Mouse (Mus musculus): ENCODE data around the gene Hsd17b13. TPM values are rescaled to one million over a fixed set of nuclear protein-coding genes. Genes with fewer than 3 reads are reported as not detected.

Gene Hsd17b13
- polyA plus RNA-seq, 1 experiment, result not detected

DNA sequence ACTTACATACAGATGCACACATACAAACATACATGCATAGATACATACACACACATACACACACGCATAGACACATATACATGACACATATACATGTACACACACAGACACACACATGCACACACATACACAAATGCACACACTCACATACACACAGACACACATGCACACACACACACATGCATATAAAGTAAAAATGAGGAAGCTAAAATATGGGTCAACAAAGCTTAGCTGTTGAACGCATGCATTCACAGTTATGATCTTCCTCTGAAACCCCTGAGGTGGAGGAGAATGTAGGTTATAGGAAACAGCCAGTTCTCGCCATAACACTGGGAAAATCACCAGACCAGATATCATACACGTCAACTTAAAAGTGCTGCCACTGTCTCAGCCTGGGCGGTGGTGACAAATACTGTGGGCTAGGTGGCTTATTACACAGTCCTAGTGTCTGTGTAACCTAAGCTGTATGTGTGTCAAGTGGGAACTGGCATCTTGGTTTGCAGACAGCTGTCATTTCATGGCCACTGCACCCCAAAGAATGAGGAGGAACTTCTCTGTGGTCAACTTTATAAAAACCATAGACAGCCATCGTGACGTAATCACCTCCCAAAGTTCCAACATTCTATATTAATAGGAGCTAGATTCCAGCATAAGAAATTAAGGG is 829 bp upstream of the Hsd17b13 start:
- no peak for TF ChIP-seq CTCF (IDR thresholded peaks at IDR 0.05; ENCODE audit: borderline replicate concordance, insufficient read depth, low read depth, low read length)
- no peak overlapping the region for H3K4me3 ChIP-seq (replicated peaks; ENCODE audit: insufficient read depth, low read depth, low read length)
- WGBS, result 91% methylated on average over 7 of the region's 7 CpGs
- no peak for DNase-seq
- no peaks in the 10 kb centered on the region for H3K4me1 ChIP-seq (ENCODE audit: control insufficient read depth, insufficient read depth, low read length)
- no peaks in the 10 kb centered on the region for H3K27me3 ChIP-seq (ENCODE audit: control insufficient read depth, insufficient read depth, low read length)
- H3K27ac ChIP-seq (ENCODE audit: insufficient read depth, low read length), result no peak overlapping the region

DNA sequence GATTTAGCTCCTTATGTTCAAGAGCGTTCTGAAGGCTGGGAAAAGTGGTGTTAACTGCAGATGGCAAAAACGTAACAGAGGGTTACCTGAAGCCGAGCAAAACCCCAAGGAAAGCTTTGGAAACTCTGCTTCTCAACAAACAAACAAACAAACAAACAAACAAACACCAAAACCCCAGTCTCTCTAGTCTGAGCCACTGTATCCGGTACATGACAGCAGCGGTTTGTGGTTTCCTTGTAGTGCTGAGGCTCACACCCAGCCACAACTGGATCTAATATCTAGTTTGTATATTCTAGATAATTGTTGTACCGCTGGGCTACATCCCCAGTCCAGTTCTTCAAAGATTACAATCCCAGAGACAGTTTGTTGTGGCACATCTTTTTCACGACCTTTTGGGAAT is 1.5 kb downstream of the Hsd17b13 start:
- Histone ChIP-seq H3K27me3 (ENCODE audit: control insufficient read depth, insufficient read depth, low read length) (no peaks in the 10 kb centered on the region; the same call in 1 of the 2 replicates), H3K4me1 (ENCODE audit: control insufficient read depth, insufficient read depth, low read length) (no peaks in the 10 kb centered on the region), H3K27ac (ENCODE audit: insufficient read depth, low read length) (no peak overlapping the region), H3K4me3 (replicated peaks; ENCODE audit: insufficient read depth, low read depth, low read length) (no peak overlapping the region)
- no peak for DNase-seq
- TF ChIP-seq CTCF (IDR thresholded peaks at IDR 0.05; ENCODE audit: borderline replicate concordance, insufficient read depth, low read depth, low read length), result no peak
- 87% methylated on average over 7 of the region's 7 CpGs for WGBS

DNA sequence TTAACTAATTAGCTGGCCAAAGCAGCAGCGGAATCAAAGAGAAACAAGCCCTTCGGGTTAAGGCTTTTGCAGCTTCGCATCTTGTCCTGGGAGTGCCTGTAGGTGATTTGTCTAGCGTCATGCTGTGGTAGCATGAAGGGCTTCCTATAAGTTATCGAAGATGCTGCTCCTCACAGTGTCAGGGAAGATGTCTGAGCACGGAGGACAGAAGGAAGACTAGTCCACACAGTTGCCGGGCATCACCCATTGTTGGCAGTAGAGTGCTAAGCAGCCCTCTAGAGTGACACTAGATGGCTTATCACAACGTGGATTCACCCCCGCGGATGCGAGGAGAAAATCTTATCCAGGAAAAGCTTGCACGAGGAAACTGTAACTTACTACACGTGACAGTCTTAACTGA is 4.4 kb downstream of the Hsd17b13 start:
- Histone ChIP-seq H3K27me3 (ENCODE audit: control insufficient read depth, insufficient read depth, low read length) (no peaks in the 10 kb centered on the region; the same call in 1 of the 2 replicates), H3K27ac (ENCODE audit: insufficient read depth, low read length) (no peak overlapping the region), H3K4me1 (ENCODE audit: control insufficient read depth, insufficient read depth, low read length) (no peaks in the 10 kb centered on the region), H3K4me3 (replicated peaks; ENCODE audit: insufficient read depth, low read depth, low read length) (no peak overlapping the region)
- DNase-seq, result no peak
- WGBS, result 80% methylated on average over 13 of the region's 13 CpGs
- TF ChIP-seq CTCF (IDR thresholded peaks at IDR 0.05; ENCODE audit: borderline replicate concordance, insufficient read depth, low read depth, low read length), result no peak
- no peak for TF ChIP-seq POLR2A (IDR thresholded peaks at IDR 0.05; ENCODE audit: borderline replicate concordance, insufficient read depth, low read length)

DNA sequence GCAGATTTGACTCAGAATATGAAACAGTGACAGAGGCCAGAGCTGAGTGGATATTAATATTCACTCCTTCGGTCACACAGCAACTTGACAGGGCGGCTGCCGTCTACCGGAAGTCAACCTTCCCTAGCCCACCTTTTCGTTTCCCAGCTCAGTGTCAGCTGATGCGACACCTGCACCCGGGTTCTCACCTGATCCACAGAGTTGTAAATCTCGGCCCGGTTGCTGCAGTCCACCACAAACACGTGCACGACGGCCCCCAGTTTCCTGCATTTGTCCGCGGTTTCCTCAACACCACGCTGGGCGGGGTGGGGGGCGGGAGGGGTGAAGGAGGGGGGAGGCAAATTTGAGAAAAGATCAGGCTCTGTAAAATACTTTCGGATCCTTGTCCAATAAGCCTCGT is 4.8 kb downstream of the Hsd17b13 start:
- DNase-seq, result no peak
- no peaks in the 10 kb centered on the region; the same call in 1 of the 2 replicates for H3K27me3 ChIP-seq (ENCODE audit: control insufficient read depth, insufficient read depth, low read length)
- H3K4me1 ChIP-seq (ENCODE audit: control insufficient read depth, insufficient read depth, low read length), result no peaks in the 10 kb centered on the region
- TF ChIP-seq CTCF (IDR thresholded peaks at IDR 0.05; ENCODE audit: borderline replicate concordance, insufficient read depth, low read depth, low read length) (no peak), POLR2A (IDR thresholded peaks at IDR 0.05; ENCODE audit: borderline replicate concordance, insufficient read depth, low read length) (no peak)
- no peak overlapping the region for H3K27ac ChIP-seq (ENCODE audit: insufficient read depth, low read length)
- no peak overlapping the region for H3K4me3 ChIP-seq (replicated peaks; ENCODE audit: insufficient read depth, low read depth, low read length)
- 74% methylated on average over 19 of the region's 19 CpGs for WGBS

DNA sequence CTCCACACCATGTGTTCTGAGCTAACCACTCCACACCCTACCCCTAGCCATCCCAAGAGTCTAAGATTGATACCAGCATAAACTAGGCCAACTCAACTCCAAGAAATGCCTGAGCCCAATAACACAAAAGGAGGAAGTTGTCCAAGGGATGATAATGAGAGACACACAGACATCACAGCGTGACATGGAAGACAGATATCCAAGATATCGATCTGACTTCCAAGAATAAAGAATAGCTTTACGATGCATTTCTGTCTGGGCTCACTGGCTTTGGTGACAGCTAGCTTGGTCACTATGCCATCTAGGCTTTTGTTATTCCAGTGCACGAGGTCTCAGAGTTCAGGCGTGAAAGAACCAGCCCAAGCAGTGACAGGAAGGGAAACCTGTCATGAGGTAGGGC is 6.2 kb downstream of the Hsd17b13 start:
- TF ChIP-seq CTCF (IDR thresholded peaks at IDR 0.05; ENCODE audit: borderline replicate concordance, insufficient read depth, low read depth, low read length) (no peak), POLR2A (IDR thresholded peaks at IDR 0.05; ENCODE audit: borderline replicate concordance, insufficient read depth, low read length) (no peak)
- H3K27ac ChIP-seq (ENCODE audit: insufficient read depth, low read length), result no peak overlapping the region
- H3K4me1 ChIP-seq (ENCODE audit: control insufficient read depth, insufficient read depth, low read length), result no peaks in the 10 kb centered on the region
- 78% methylated on average over 5 of the region's 5 CpGs for WGBS
- no peak overlapping the region for H3K4me3 ChIP-seq (replicated peaks; ENCODE audit: insufficient read depth, low read depth, low read length)
- no peak for DNase-seq
- H3K27me3 ChIP-seq (ENCODE audit: control insufficient read depth, insufficient read depth, low read length), result no peaks in the 10 kb centered on the region; the same call in 1 of the 2 replicates

DNA sequence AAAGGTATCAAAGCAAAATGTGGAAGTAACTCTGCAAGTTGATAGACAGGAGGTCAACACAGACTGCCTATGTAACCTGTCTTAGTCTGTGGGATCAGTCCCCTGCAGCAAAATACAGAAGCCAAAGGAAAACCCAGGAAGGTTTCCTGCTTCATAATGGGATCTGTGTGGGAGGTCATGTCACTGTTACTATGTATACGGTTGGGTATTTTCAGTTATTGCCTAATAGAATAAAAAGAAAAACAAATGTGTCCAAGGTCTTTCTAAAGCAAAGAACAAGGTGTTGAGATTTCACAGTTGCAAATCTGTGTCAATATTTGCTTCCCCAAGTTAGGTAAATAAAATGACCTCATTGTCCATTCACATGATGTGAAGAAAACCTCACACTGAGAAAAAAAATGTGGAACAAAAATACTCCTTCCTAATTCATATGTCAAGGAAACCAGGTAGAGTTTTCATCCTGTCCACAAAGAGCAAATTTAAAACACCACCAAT is 14.2 kb downstream of the Hsd17b13 start:
- H3K27me3 ChIP-seq (ENCODE audit: control insufficient read depth, insufficient read depth, low read length), result no peaks in the 10 kb centered on the region
- TF ChIP-seq CTCF (IDR thresholded peaks at IDR 0.05; ENCODE audit: borderline replicate concordance, insufficient read depth, low read depth, low read length) (no peak), POLR2A (IDR thresholded peaks at IDR 0.05; ENCODE audit: borderline replicate concordance, insufficient read depth, low read length) (no peak)
- no peak for DNase-seq
- WGBS, result 72% methylated on average over 1 of the region's 1 CpGs
- no peak overlapping the region for H3K4me3 ChIP-seq (replicated peaks; ENCODE audit: insufficient read depth, low read depth, low read length)
- no peaks in the 10 kb centered on the region for H3K4me1 ChIP-seq (ENCODE audit: control insufficient read depth, insufficient read depth, low read length)
- no peak overlapping the region for H3K27ac ChIP-seq (ENCODE audit: insufficient read depth, low read length)

DNA sequence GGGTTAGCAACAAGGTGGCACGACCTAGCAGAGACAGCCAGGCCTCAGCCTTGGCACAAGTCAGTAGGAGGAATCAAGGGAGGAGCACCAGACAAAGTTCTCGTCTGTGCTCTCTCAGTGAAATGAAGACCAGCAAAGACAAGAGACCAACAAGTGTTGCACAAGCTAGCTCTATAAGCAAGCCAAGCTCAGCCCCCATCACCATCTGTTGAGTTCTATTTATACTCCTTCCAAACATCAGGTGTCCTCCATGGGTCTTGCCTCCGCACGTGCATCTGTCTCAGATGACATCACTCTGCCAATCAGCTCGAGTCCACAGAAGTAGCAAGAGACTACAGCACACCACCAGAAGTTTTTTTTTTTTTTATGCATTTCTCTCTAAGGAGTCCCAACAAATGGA is 22.6 kb downstream of the Hsd17b13 start:
- H3K27ac ChIP-seq (ENCODE audit: insufficient read depth, low read length), result no peak overlapping the region
- WGBS, result 22% methylated on average over 5 of the region's 5 CpGs
- H3K4me1 ChIP-seq (ENCODE audit: control insufficient read depth, insufficient read depth, low read length), result peaks cover 15% of the 10 kb centered on the region
- TF ChIP-seq POLR2A (IDR thresholded peaks at IDR 0.05; ENCODE audit: borderline replicate concordance, insufficient read depth, low read length), result no peak
- no peak for TF ChIP-seq CTCF (IDR thresholded peaks at IDR 0.05; ENCODE audit: borderline replicate concordance, insufficient read depth, low read depth, low read length)
- H3K4me3 ChIP-seq (replicated peaks; ENCODE audit: insufficient read depth, low read depth, low read length), result no peak overlapping the region
- peak; percentile 29 to 66 for DNase-seq
- no peaks in the 10 kb centered on the region for H3K27me3 ChIP-seq (ENCODE audit: control insufficient read depth, insufficient read depth, low read length)

Measured in cerebellum, adult 2 months (tissue).